Mouse (Mus musculus) G1E (cell line): ENCODE measurements around the gene Ppfia3.

Experiments used
- CTCF ChIP-seq: IDR thresholded peaks from 2 replicates; pipeline ENCODE4 v1.5.1; 2012; ENCODE audit warnings: low read depth, low read length, inconsistent platforms, mixed read lengths
- GATA2 ChIP-seq: IDR thresholded peaks from 2 replicates; pipeline ENCODE4 v1.6.1; 2012; ENCODE audit warnings: low read depth, low read length, inconsistent platforms, borderline replicate concordance
- POLR2AphosphoS5 ChIP-seq: IDR thresholded peaks from 2 replicates; pipeline ENCODE4 v1.6.1; 2012; ENCODE audit warnings: low read depth, low read length, inconsistent platforms; ENCODE audit not compliant: insufficient replicate concordance
- TAL1 ChIP-seq: conservative IDR thresholded peaks from 2 replicates; pipeline ENCODE4 v1.6.1; 2012; ENCODE audit warnings: low read depth, low read length, inconsistent platforms, mixed read lengths

GRCm38 (mm10) chr7:45305275-45305674, 61.5 kb downstream of the Ppfia3 start:
- TF ChIP-seq CTCF: peak; percentile 32; the same call in 1 of the 2 replicates
- no peak for TF ChIP-seq GATA2
- TF ChIP-seq TAL1: no peak
- TF ChIP-seq POLR2AphosphoS5: no peak
